Mouse (Mus musculus): ENCODE data around the gene Sp4.

Gene Sp4

GRCm38 (mm10) chr12:118263878-118264277 lies 37.4 kb downstream of the Sp4 start:
- no peak for DNase-seq

GRCm38 (mm10) chr12:118255292-118255782 lies 45.9 kb downstream of the Sp4 start:
- DNase-seq, result no peak

GRCm38 (mm10) chr12:118221182-118221581 lies 80.1 kb downstream of the Sp4 start:
- DNase-seq, result no peak

- no peak for DNase-seq
Observed at GRCm38 (mm10) chr12:118220062-118220461, 81.2 kb downstream of the Sp4 start.

- DNase-seq, result no peak
Observed at GRCm38 (mm10) chr12:118212163-118212562, 89.1 kb downstream of the Sp4 start.

GRCm38 (mm10) chr12:118198386-118199093 lies 102.7 kb downstream of the Sp4 start, which contains the start of gene Dnah11:
Gene Dnah11 (minus strand): TSS chr12:118199043.
- peak; percentile 83 for DNase-seq

GRCm38 (mm10) chr12:118196583-118196982 lies 104.7 kb downstream of the Sp4 start:
- DNase-seq, result no peak

GRCm38 (mm10) chr12:118189535-118189934 lies 111.7 kb downstream of the Sp4 start:
- no peak for DNase-seq

GRCm38 (mm10) chr12:118187663-118188062 lies 113.6 kb downstream of the Sp4 start:
- DNase-seq, result no peak

GRCm38 (mm10) chr12:118186881-118187489 lies 114.3 kb downstream of the Sp4 start:
- peak; percentile 32 for DNase-seq

GRCm38 (mm10) chr12:118186120-118186880 lies 114.9 kb downstream of the Sp4 start:
- no peak for DNase-seq
